Mouse (Mus musculus): ENCODE data around the gene Il21r.

Gene Il21r

GRCm38 (mm10) chr7:125601821-125602448 is 1.3 kb upstream of the Il21r start:
- no peak for DNase-seq

- no peak for DNase-seq
Measured at GRCm38 (mm10) chr7:125604362-125605319, 1.4 kb downstream of the Il21r start.

- DNase-seq, result no peak
Measured at GRCm38 (mm10) chr7:125605725-125606139, 2.5 kb downstream of the Il21r start.

- DNase-seq, result no peak
Measured at GRCm38 (mm10) chr7:125606265-125607164, 3.3 kb downstream of the Il21r start.

- DNase-seq, result no peak
Measured at GRCm38 (mm10) chr7:125607384-125608182, 4.4 kb downstream of the Il21r start.

GRCm38 (mm10) chr7:125608183-125608688 is 5.0 kb downstream of the Il21r start:
- no peak for DNase-seq

GRCm38 (mm10) chr7:125613579-125613978 is 10.3 kb downstream of the Il21r start:
- no peak for DNase-seq

GRCm38 (mm10) chr7:125615453-125615852 is 12.2 kb downstream of the Il21r start:
- DNase-seq, result no peak

- no peak for DNase-seq
Measured at GRCm38 (mm10) chr7:125618016-125618415, 14.8 kb downstream of the Il21r start.

GRCm38 (mm10) chr7:125620077-125620476 is 16.8 kb downstream of the Il21r start:
- no peak for DNase-seq

GRCm38 (mm10) chr7:125622741-125623685 is 19.8 kb downstream of the Il21r start:
- DNase-seq, result no peak

GRCm38 (mm10) chr7:125625219-125625618 is 22.0 kb downstream of the Il21r start:
- DNase-seq, result no peak

GRCm38 (mm10) chr7:125625829-125626228 is 22.6 kb downstream of the Il21r start:
- no peak for DNase-seq

GRCm38 (mm10) chr7:125630317-125630716 is 27.1 kb downstream of the Il21r start:
- no peak for DNase-seq

- DNase-seq, result no peak
Measured at GRCm38 (mm10) chr7:125630989-125631388, 27.8 kb downstream of the Il21r start.

- no peak for DNase-seq
Measured at GRCm38 (mm10) chr7:125637220-125638140, 34.3 kb downstream of the Il21r start.

GRCm38 (mm10) chr7:125638376-125638775 is 35.1 kb downstream of the Il21r start:
- no peak for DNase-seq

- DNase-seq, result peak; percentile 78 to 81
Measured at GRCm38 (mm10) chr7:125638870-125639386, 35.7 kb downstream of the Il21r start.

GRCm38 (mm10) chr7:125643880-125644279 is 40.7 kb downstream of the Il21r start:
- DNase-seq, result no peak

Data from cerebellum, postnatal 36 days (tissue).